Comparison of ENCODE assay signal across 9 mouse cellular contexts in the genomic region with DNA sequence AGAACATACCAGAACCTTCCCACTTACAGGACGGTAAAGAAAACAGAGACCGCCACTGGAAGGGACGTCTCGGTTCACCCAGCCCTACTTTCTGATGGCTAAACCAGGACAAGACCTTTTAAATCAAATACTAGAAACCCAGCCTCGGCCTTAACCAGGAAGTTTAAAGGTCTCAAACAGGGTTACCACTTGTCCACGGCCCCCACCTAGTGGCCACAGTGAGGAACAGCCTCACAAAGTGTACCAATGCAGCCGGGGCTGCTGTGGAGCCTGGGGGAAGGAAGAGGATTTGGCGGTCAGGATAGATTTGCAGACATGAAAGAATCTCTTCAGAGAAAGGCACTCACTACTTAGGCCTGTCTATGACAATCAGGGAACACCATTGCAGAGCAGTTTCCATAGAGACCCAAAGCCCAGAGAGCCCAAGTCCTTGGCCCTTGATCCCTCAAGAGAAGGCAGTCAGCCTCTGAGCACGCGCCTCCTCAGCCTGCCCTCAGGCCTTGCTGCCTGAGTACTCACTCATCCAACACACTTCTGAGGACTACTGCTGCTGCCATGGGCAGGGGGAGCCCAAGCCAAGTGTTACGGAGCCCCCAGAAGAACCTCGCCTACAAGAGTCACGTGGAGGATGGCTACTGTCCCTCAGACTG. TPM values are rescaled to one million over a fixed set of nuclear protein-coding genes. Genes with fewer than 3 reads are reported as not detected.
A peak's percentile ranks its signal among the peaks of the same experiment; 100 is the strongest.
DNase-seq lines count a peak whose midpoint lies in the region; ATAC-seq and TF ChIP-seq lines count a peak whose summit lies in the region.
"Had no signal": no experiment of that assay in that cellular context is flagged by ENCODE, and none has a peak within 500 bp of the region (broad histone marks: within the 10 kb centered on the region; RNA-seq: fewer than 3 reads in every experiment).

No protein-coding gene starts in this region.

- peak; percentile 96 for DNase-seq in heart, adult 11 months
- DNase-seq in induced T-regulatory cell, adult 2 months (ENCODE audit: low read depth) = peak; percentile 93
- DNase-seq in limb, embryonic 14.5 days (ENCODE audit: low spot score) = peak; percentile 82
- DNase-seq in natural killer cell, adult 2 months (ENCODE audit: low spot score in 2 of 2) = peak; percentile 62 to 73
- peak; percentile 67 to 83 for DNase-seq in spleen, postnatal 4 days (ENCODE audit: low spot score in 2 of 2)

- H3K27me3 ChIP-seq in heart, embryonic 11.5 days (ENCODE audit: control insufficient read depth, insufficient read depth, low read length) = no peaks in the 10 kb centered on the region
- no peaks in the 10 kb centered on the region for H3K27me3 ChIP-seq in forebrain, embryonic 16.5 days (replicated peaks; ENCODE audit: control insufficient read depth, insufficient read depth, low read length)
- H3K27me3 ChIP-seq in limb, embryonic 14.5 days (ENCODE audit: control insufficient read depth, insufficient read depth, low read length) = no peaks in the 10 kb centered on the region
- H3K27me3 ChIP-seq: limb, embryonic 13.5 days had no signal

- no peak overlapping the region for H3K4me3 ChIP-seq in heart, embryonic 11.5 days (ENCODE audit: low read depth, low read length)
- no peak overlapping the region for H3K4me3 ChIP-seq in bone marrow, adult 2 months (replicated peaks; ENCODE audit: control insufficient read depth, low read depth, low read length)
- no peak overlapping the region for H3K4me3 ChIP-seq in forebrain, embryonic 16.5 days (replicated peaks; ENCODE audit: low read length)
- no peak overlapping the region for H3K4me3 ChIP-seq in limb, embryonic 14.5 days (replicated peaks; ENCODE audit: low read length)
- H3K4me3 ChIP-seq: limb, embryonic 13.5 days had no signal

- peaks cover 40% of the 10 kb centered on the region for H3K36me3 ChIP-seq in heart, embryonic 11.5 days (ENCODE audit: control insufficient read depth, insufficient read depth, low read length)
- peaks cover 30% of the 10 kb centered on the region for H3K36me3 ChIP-seq in forebrain, embryonic 16.5 days (ENCODE audit: control insufficient read depth, insufficient read depth)
- peaks cover 83% of the 10 kb centered on the region for H3K36me3 ChIP-seq in limb, embryonic 14.5 days (ENCODE audit: control insufficient read depth, insufficient read depth, low read length)

- H3K27ac ChIP-seq in heart, embryonic 11.5 days (ENCODE audit: low read depth, low read length) = no peak overlapping the region
- no peak overlapping the region for H3K27ac ChIP-seq in bone marrow, adult 2 months (ENCODE audit: control insufficient read depth, insufficient read depth, low read depth, low read length, poor library complexity)
- H3K27ac ChIP-seq in forebrain, embryonic 16.5 days (ENCODE audit: low read length) = no peak overlapping the region
- H3K27ac ChIP-seq in limb, embryonic 14.5 days (replicated peaks; ENCODE audit: low read depth, low read length) = no peak overlapping the region
- H3K27ac ChIP-seq: limb, embryonic 13.5 days had no signal

- H3K4me1 ChIP-seq in heart, embryonic 11.5 days (ENCODE audit: control insufficient read depth, insufficient read depth, low read length) = no peaks in the 10 kb centered on the region; the same call in 1 of the 2 replicates
- no peaks in the 10 kb centered on the region for H3K4me1 ChIP-seq in bone marrow, adult 2 months (ENCODE audit: control insufficient read depth, insufficient read depth, low read length)
- no peaks in the 10 kb centered on the region for H3K4me1 ChIP-seq in forebrain, embryonic 16.5 days (replicated peaks; ENCODE audit: control insufficient read depth, insufficient read depth, low read length)
- H3K4me1 ChIP-seq in limb, embryonic 14.5 days (ENCODE audit: control insufficient read depth, insufficient read depth, low read length) = no peaks in the 10 kb centered on the region
- H3K4me1 ChIP-seq: limb, embryonic 13.5 days had no signal

- 56% methylated on average over 13 of the region's 13 CpGs for WGBS in heart, embryonic 11.5 days (ENCODE audit: insufficient replicate concordance)
- WGBS in bone marrow, adult 2 months = 53% methylated on average over 13 of the region's 13 CpGs
- WGBS in forebrain, embryonic 16.5 days = 66% methylated on average over 13 of the region's 13 CpGs
- WGBS in limb, embryonic 14.5 days = 58% methylated on average over 13 of the region's 13 CpGs

- no peaks in the 10 kb centered on the region for H3K9me3 ChIP-seq in heart, embryonic 11.5 days (replicated peaks; ENCODE audit: control insufficient read depth, low read length)
- no peaks in the 10 kb centered on the region for H3K9me3 ChIP-seq in forebrain, embryonic 16.5 days (ENCODE audit: control insufficient read depth, low read length)
- no peaks in the 10 kb centered on the region for H3K9me3 ChIP-seq in limb, embryonic 14.5 days (ENCODE audit: control insufficient read depth, low read length)
- H3K9me3 ChIP-seq: limb, embryonic 13.5 days had no signal

- no peak overlapping the region for H3K9ac ChIP-seq in heart, embryonic 11.5 days (ENCODE audit: low read depth, low read length)
- no peak overlapping the region for H3K9ac ChIP-seq in forebrain, embryonic 16.5 days (replicated peaks; ENCODE audit: low read depth, low read length)
- H3K9ac ChIP-seq in limb, embryonic 14.5 days (ENCODE audit: low read depth, low read length, severe bottlenecking) = no peak overlapping the region
- H3K9ac ChIP-seq: limb, embryonic 13.5 days had no signal

- ATAC-seq in heart, embryonic 11.5 days (replicated peaks; ENCODE audit: insufficient number of reproducible peaks, low FRiP score, low TSS enrichment) = no peak
- ATAC-seq in forebrain, embryonic 16.5 days = peak; percentile 59
- peak; percentile 70 for ATAC-seq in limb, embryonic 14.5 days (ENCODE audit: low FRiP score, low read depth)

- peak; percentile 89 for TF ChIP-seq CTCF in bone marrow, adult 2 months (IDR thresholded peaks at IDR 0.05; ENCODE audit: control insufficient read depth, insufficient read depth, low read length)

- no peak overlapping the region for H3K4me2 ChIP-seq in heart, embryonic 11.5 days
- no peak overlapping the region for H3K4me2 ChIP-seq in forebrain, embryonic 16.5 days (ENCODE audit: low read length)
- no peak overlapping the region for H3K4me2 ChIP-seq in limb, embryonic 14.5 days (replicated peaks; ENCODE audit: low read depth, low read length, severe bottlenecking)
- H3K4me2 ChIP-seq: limb, embryonic 13.5 days had no signal

- no peak for TF ChIP-seq POLR2A in bone marrow, adult 2 months (IDR thresholded peaks at IDR 0.05; ENCODE audit: borderline replicate concordance, control insufficient read depth, low read depth, low read length)
- TF ChIP-seq POLR2A in limb, embryonic 14.5 days (IDR thresholded peaks at IDR 0.05; ENCODE audit: borderline replicate concordance, extremely low read depth, insufficient read depth, insufficient read length) = no peak

RNA-seq across cellular contexts. Expression of a gene that starts 15.4 kb away (rescaled TPM):
- polyA plus RNA-seq in heart, embryonic 11.5 days (2014; fragmentation: Nextera tagmentation; extraction: Ambion mirVana) = 360 and 371 TPM in 2 replicates
- polyA plus RNA-seq in bone marrow, adult 2 months (2011; ENCODE audit: insufficient read depth, insufficient read length, low replicate concordance, missing spikeins) = 73.9 and 121 TPM in 2 replicates
- polyA plus RNA-seq in forebrain, embryonic 16.5 days (2015; fragmentation: Nextera tagmentation; extraction: Ambion mirVana) = 357 and 370 TPM in 2 replicates
- 223 and 296 TPM in 2 replicates for polyA plus RNA-seq in limb, embryonic 14.5 days (2012; rRNA removed)
- 415 and 416 TPM in 2 replicates for polyA plus RNA-seq in limb, embryonic 14.5 days (2014; fragmentation: Nextera tagmentation; extraction: Ambion mirVana)

RNA-seq across cellular contexts. Expression of a gene that starts 15.5 kb away (rescaled TPM):
- 0.11 and 0.29 TPM in 2 replicates for polyA plus RNA-seq in heart, embryonic 11.5 days (2014; fragmentation: Nextera tagmentation; extraction: Ambion mirVana)
- polyA plus RNA-seq in bone marrow, adult 2 months (2011; ENCODE audit: insufficient read depth, insufficient read length, low replicate concordance, missing spikeins) = not detected in 2 replicates
- 0.34 and 0.35 TPM in 2 replicates for polyA plus RNA-seq in forebrain, embryonic 16.5 days (2015; fragmentation: Nextera tagmentation; extraction: Ambion mirVana)
- polyA plus RNA-seq in limb, embryonic 14.5 days (2012; rRNA removed) = 0.79 and 0.80 TPM in 2 replicates
- 0.08 and 0.19 TPM in 2 replicates for polyA plus RNA-seq in limb, embryonic 14.5 days (2014; fragmentation: Nextera tagmentation; extraction: Ambion mirVana)

RNA-seq across cellular contexts. Expression of a gene that starts 45.1 kb away (rescaled TPM):
- polyA plus RNA-seq in heart, embryonic 11.5 days (2014; fragmentation: Nextera tagmentation; extraction: Ambion mirVana) = 17.0 and 20.7 TPM in 2 replicates
- polyA plus RNA-seq in bone marrow, adult 2 months (2011; ENCODE audit: insufficient read depth, insufficient read length, low replicate concordance, missing spikeins) = 7.3 and 14.7 TPM in 2 replicates
- 16.3 and 16.6 TPM in 2 replicates for polyA plus RNA-seq in forebrain, embryonic 16.5 days (2015; fragmentation: Nextera tagmentation; extraction: Ambion mirVana)
- 20.2 and 22.3 TPM in 2 replicates for polyA plus RNA-seq in limb, embryonic 14.5 days (2012; rRNA removed)
- 23.9 and 27.2 TPM in 2 replicates for polyA plus RNA-seq in limb, embryonic 14.5 days (2014; fragmentation: Nextera tagmentation; extraction: Ambion mirVana)
